Mouse (Mus musculus) kidney, adult 18-20 months (tissue): Measurements from ENCODE around the gene Slc16a8.
"Not testable (repeated sequence)": the region's sequence is repeated elsewhere in the genome, so short reads cannot be mapped to it uniquely, and the experiment has no call there.

Experiments
- DNase-seq: peaks from one replicate; pipeline ENCODE4 v3.0.0; 2021

The Slc16a8 gene

DNA sequence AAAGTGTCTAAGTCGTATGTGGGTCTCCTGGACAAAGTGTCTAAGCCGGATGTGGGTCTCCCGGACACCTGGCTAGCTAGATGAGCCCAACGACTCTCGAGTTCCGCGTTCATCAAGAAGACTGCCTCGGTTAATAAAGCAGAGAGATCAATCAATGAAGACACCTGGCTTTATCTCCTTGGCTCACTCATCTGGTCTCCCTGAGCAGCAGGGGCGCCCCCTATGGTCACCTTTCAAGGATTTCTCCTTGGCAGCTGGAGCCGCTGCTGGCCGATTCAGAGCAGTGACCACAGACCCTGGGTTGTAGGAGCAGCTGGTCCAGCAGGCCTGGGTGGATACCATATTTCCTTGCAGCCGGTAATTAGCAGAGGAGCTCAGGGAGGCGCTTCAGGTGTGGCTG is 7.8 kb upstream of the Slc16a8 start:
- peak; percentile 35 for DNase-seq

DNA sequence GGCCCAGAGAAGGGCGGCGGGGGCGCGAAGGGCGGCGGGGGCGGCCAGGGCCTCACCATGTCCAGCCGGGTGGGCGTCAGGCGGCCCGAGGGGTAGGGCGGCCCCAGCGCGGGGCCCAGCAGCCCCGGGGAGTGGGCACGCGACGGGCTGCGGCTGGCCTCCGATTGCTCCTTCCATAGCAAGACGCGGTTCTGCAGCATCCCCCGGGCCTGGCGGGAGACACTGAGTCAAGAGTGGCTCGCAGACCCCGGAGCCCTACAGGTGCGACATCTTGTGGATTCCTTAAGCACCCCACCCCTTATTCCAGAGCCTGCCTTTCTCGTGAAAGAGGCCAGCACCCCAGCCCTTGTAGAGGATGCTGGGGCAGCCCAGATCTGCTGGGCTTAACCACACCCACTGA is 7.2 kb upstream of the Slc16a8 start:
- DNase-seq = no peak

DNA sequence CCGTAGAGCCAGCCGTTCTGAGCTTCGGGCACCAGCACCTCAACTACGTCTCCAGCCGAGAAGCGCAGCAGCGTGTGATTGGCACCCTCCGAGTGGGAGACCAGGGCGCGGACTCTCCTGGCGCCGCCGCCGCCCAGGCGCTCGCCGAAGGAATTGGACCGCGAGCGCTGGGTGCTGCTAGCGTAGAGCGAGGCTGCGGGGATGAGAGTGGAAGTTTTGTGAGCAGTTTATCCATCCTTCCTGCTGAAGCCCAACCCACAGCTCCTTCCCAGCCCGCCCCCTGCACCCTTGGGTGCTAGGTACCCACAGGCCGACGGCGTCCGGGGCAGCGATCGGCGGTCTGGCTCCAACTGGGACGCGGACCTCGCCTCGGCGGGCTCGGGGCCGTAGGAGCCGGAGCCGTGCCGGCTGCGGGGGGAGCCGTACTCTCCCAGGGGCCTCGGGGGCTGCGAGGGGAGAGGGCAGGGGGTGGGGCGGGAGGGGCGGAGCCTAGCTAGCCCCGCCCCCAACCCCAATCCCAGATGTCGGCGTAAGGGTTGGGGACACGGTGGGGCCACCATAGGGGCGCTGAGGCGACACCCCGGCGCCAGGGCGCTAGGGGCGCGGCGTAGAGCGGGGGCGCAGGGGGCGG is 6.6 kb upstream of the Slc16a8 start:
- peak; percentile 53 for DNase-seq

DNA sequence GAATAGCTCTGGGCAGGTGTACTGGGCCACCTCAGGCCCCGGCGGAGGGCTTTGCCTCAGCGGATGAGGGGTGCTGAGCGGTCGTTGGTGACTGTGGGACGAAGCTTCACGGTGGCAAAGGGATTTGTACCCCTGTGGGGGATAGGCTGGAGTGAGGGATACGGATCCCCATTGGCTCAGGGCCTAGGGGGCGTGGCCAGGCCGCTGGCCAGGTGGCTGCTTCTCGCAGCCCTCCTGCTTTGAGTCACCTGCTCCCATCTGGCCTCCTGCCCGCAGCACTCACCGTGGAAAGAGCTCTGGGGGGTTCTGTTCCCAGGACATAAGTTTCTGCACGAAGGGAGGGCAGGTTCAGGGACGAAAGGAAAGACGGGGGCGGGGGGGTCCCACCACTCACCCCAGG is 4.0 kb upstream of the Slc16a8 start:
- peak; percentile 86 for DNase-seq

DNA sequence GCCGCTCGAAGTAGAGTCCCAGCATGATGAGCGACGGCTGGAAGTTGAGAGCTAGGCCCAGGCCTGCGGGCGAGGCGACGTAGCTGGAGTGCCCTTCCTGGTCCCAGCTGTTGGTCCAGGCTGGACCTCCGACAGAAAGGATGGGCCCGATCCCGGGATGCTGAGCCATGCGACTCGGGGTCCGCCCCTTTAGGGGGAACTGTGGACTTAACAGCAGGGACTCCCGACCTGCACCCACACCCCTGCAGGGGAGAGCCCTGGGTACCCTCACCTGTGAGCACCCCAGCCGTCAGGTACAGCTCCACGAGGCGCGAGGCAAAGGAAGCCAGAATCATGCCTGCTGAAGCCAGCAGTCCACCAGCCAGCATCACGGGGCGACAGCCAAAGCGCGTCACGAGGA is 2.0 kb downstream of the Slc16a8 start:
- no peak for DNase-seq

DNA sequence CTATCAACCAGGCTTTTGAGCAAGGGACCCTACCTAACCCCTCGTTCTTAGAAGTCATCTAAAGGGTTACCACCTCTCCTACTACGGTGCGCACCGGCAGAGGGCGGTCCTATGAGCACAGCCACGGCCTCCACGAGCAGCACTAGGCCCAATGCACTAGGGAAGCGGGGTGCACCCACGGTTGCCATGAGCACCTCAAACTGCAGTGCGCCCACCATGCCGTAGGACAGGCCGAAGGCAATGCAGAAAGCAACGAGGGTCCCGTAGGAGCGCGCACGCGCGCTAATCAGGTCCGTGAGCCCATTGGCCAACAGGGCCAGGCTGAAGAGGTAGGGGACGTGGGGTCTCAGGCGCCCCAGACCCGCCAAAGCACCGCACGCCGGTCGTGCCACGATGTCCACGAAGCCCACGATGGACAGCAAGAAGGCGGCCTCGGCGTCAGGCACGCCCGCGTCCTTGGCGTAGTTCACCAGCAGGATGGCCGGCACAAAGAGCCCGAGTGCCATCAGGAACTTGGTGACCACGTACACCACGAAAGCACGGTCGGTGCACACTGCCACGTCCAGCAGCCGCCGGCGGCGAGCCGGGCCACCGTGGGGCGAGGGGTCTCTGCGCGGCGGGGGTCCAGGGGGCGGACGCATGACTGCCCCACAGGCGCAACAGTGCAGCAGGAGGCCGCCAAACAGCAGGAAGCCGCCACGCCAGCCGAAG is 2.6 kb downstream of the Slc16a8 start:
- peak; percentile 33 for DNase-seq

DNA sequence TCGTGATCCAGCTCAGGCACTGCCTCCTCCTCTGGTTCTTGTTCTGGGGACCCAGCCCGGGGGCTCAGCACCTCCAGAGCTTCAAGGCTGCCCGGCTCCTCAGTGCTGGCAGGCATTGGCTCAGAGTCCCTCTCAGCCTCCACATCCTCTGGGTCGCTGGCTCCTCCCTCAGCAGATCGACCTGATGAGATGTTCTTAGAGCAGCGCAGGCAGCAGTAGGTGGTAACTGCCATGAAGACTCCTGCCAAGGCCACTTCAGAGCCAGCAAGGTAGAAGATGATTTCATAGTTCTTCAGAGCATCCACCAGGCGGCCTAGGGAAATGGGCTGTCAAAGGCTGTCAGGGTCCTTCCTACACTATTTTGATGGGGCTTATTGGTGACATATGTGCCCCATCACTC is 3.4 kb downstream of the Slc16a8 start:
- no peak for DNase-seq

DNA sequence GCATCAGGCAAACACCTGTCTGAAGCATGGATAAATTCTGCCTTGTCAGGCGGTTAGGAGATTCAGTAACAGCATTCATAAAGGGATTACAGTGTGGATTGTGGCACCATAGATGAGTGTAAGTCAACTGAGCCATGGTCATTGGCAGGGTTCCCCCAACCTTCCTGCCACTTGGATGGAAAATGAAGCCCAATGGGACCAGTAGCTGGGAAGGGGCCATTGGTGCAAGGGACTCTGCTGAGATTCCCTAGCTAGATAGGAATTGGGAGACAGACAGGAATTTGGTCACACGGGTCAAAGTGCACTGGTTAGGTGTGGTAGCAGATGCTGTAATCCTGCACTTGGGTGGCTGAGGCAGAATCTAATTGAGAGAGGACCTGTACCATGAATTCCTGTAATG is 4.3 kb downstream of the Slc16a8 start:
- DNase-seq = no peak

DNA sequence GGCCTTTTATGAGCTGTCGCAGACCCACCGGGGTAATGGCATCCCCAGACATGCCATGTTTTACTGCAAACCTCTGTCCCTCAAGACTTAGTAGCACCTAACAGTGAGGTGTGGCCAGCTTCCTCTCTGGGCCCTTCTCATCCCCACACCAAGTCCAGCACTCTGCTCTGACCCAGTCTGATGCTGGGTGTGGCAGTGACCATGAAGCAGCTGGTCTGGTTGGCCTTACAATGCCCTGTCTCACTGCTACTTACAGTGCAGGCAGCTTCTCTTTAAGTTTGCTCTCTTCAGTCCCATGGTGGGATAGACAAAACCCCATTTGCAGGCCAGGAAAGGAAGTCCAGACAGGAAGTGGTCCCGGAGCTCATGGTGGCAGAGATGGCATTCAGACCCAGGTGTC is 9.2 kb downstream of the Slc16a8 start:
- DNase-seq = no peak

DNA sequence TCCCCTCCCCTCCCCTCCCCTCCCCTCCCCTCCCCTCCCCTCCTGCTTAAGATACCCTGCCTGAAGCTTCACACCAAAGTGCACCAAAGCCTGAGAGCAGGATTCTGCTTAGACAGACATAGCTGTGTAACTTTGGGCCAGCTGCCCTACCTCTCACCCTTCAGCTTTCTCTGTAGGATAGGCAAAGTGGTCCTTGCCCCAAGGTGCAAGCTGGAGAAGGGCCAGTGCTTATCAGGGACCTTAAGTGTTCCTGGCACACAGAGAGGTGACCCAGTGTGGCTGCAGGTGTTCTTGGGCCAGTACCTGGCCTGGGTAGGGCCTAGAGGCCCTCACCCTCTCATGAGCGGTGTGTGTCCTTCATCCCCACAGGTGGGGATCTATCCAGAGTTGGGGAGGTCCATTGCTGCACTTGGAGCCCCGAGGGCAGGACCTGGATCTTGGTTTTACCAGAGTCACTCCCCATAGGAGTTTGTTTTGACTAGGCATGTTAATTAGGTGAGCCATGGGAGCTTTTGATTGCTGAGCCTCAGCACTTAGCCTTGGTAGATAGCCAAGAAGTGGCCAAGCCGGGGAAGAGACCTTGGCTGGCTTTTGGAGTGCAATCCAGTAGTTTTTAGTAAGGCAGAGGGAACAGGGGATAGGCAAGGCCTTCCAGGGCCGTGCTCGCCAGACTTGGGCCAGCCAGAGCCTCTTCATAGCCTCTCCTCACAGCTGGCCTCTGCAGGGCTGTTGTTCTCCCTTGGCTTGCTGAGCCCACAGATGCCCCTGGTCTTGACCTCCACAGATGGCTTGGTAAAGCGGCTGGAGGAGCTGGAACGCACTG is 10.3 kb downstream of the Slc16a8 start:
- peak; percentile 48 for DNase-seq

DNA sequence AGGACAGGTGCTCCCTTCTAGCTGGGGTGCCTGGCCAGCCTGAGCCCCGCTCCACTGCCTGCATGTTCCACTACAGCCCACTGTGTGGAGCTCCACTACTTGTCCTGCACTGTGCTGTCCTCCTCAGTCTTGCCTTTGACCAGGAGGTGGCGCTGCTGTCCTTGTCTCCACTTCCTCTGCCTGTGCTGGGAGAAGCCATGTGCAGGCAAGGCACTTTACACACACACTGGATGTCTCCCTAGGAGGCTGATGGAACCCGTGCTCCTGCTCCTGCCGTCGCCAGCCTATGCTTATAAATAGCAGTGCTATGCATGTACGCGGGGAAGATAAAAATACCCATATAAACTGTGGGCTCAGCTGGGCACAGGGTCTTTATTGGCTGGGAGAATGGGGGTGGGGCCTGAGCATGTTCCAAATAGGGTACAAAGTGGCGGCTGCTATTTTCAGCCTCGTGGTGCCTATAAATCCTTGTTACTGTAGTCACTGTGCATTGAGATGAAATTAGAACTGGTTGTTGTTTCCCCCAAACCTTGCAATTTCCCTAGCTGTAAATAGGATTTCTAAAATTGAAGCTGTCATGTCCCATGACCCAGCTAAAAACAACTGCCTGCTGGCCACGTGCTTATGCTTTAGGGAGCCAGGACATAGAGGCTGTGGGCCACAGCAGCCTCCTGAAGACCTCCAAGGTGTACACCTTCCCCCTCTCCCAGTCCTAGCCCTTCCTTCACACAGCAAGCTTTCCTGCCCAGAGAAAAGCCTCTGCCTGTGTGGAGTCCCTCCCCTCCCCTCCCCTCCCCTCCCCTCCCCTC is 11.1 kb downstream of the Slc16a8 start:
- peak; percentile 95 for DNase-seq

DNA sequence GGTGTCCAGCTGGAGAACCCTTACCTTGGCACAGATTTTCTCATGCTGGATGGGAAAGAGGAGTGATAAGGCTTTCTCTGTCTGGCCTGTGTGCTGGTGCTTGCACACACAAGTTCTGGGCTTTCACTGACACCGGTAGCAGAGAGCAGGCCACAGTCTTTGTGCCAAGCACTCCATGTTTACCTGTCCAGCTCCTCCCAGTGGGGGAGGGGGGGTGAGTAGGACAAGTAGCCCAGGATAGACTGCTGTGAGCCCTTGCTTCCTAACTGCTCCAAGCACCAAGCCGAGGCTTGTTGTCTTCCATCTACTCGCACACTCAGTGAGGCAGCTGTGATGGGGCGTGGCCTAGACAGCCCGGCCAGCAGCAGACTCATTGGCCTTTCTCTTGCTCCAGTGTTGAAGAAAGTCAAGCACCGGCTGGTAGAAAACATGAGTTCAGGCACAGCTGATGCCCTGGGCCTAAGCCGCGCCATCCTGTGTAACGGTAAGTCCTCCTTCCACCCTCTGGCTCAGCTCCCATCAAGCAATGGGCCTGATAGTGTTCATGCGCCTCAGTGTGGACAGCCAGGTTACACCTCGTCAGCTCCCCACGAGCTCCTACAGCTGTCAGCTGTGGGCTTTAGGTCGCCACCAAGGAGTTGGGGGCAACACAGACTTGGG is 11.9 kb downstream of the Slc16a8 start:
- no peak for DNase-seq

DNA sequence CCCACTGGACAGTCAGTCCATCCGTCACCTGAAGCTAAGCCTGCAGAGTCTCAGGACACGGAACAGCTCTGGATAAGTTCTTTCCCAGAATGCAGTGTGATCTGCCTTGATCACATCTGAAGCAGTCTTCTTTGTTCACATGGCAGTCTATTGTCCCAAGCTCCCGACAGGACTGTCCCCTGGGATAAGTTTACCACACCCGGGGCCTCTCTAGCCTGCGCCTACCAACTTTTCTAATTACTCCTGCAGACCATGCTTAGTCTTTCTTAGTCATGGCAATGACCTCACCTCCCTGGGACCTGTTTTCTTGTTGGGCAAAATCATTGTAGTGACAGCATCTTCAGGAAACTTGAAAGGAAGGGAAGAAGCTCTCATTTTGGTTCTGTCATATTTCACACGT is 16.5 kb downstream of the Slc16a8 start:
- no peak for DNase-seq

DNA sequence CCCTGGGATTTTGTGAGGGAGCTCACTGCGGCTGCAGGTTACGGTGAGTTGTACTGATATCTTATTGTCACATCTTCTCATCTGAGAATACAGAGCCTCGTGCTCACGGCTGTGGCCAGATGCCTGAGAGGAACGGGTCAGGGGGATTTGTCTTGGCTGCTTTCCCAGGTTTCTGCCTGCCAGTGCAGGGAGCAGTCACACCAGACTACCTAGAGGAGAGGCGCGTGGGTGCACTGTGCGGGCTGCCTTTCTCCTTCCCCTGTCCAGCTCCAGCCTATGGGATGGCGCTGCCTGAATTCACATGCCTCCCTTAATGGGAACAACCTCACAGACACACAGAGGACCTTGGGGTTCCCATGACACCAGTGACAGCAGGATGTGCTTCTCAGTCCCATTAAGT is 19.3 kb downstream of the Slc16a8 start:
- DNase-seq = no peak

DNA sequence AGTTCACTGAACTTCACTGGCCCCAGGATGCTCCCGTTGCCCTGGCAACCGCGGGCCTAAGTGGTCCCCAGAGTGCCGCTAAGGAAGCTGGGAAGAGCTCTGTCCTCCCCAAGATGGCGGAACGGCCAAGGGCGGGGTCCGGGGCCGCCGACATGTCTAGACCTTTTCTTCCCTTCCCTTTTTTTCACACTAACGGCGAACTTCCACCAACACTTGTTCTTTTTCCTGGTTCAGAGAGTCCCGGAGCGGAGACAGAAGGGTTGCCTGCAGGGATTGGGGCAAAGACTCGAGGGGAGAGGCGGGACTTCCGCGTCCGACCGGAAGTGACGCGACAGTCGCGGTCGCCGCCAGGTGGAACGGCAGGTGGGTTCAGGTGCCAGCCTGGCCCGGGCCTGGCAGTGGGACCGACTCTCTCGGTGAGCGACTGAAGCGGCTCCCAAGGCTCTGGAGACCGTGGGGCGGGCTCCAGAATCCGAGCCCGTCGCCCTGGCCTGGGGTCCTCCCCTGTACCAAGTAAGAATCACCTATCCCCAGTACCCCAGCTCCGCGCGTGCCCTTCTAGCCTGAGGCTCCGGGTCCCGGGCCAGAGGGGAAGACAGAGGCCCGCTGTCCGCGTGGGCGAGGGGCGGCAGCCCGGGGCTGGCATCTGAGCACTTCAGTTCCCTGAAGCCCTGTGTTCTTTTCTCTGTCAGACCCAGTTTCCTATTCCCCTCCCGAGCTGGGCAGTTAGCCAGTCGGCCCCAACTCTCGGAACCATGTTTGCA is 25.3 kb downstream of the Slc16a8 start, which contains the start of the genes Pick1 and Gm49486:
Gene Pick1 (plus strand): TSS at position 116 of the 764 bp plus-strand sequence.
Gene Gm49486 (plus strand): TSS at position 334 of the 764 bp plus-strand sequence.
- DNase-seq = peak; percentile 94

DNA sequence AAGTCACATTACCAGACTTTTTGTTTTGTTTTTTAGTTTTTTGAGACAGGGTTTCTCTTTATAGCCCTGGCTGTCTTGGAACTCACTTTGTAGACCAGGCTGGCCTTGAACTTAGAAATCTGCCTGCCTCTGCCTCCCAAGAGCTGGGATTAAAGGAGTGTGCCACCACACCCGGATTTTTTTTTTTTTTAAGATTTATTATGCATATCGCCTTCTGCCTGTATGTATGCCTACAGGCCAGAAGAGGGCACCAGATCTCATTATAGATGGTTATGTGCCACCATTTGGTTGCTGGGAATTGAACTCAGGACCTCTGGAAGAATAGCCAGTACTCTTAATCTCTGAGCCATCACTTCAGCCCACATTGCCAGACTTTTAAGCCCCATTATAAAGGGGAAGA is 28.8 kb downstream of the Slc16a8 start:
- DNase-seq = not testable (repeated sequence)

DNA sequence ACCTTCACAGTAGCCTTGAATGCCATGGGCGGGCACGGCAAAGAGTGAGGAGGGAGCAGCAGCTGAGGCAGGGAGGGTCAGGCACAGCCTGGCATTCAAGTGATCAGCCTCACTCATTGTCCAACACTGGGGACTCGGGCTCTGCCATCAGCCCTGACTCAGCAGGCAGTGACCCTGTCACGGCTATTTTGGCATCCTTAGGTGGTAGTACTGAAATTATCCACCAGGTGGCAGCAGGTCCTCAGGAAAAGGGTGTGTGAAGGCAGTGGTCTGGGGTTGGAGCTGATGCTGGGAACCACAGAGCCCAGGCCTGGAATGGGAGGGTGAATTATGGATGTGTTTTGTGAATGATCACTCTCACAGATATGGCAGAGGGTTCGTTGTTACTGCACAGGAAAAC is 29.9 kb downstream of the Slc16a8 start:
- peak; percentile 89 for DNase-seq

DNA sequence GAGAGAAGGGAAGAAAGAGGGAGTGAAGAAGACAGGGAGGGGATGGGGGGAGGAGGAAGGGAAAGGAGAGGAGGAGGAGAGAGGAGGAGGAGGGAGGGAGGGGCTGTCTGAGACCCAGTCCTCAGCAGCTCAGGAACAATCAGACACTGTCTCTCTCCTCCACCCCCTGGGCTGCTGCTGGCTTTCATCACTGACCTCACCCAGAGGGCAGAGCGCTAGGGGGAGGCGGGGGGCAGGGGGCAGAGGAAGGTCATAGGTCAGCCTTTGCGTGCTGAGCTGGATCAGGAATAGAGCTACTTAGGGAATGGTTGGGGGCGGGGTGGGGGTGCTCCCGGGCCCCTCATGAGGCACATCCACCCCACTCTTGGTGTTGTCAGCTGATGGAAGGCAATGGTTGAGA is 30.9 kb downstream of the Slc16a8 start:
- no peak for DNase-seq

DNA sequence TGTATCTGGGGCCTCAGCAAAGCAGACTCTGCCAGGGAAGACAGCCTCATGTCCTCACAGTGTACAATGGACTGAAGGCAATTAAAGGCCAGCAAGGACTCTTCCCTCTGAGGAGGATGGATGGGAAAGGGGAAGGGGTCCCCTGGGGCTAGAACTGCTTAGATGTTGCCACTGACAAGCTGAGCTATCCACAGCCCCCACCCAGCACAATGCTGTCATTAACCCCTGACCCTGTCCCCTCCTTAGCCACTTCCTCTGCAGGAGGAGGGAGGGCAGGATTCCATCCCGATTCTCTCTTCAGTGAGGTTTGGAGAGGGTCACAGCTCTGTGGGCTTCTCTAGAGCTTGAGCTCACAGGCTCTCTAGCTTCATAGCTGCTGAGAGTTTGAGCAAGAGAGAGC is 35.0 kb downstream of the Slc16a8 start:
- DNase-seq = no peak

DNA sequence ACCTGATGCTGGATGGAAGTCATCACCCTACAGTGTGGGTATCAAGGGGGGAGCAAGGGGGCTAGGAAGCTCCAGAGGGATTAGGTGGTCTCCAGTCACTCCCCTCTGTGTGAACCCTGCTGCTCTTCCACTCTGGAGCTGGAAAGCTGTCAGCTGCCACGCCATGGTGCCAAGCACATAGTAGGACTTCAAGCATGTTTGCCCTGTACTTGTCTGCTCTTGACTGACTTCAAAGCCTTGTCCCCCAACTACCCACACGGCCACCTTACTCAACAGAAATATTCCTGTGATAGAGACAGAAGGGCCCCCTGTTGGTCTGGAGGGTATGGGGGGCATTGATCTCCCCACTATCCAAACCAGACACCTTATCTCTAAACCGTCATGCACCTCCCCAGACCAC is 38.4 kb downstream of the Slc16a8 start:
- DNase-seq = no peak

DNA sequence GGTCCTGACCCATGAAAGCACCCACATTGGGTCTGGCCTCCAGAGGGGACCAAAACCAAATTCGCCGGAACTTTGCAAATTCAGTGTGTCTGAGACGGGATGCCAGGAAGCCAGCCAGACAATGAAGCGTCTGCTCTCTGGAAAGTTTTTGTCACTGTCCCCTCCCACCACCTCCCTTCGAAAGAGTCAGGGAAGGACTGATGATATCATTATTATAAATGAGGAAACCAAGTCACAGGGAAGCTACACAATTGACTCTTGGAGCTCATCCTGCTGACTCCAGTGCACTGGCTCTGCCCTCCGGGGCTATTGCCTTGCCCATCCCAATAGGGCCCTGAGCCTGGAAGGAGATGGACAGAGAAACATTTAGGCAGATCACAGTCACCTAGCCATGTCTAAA is 41.0 kb downstream of the Slc16a8 start:
- peak; percentile 8 for DNase-seq
